Mouse (Mus musculus) CD4-positive helper T cell, adult 2 months (primary cell): Measurements from ENCODE around the gene Slc39a11.

ENCODE experiments used
- DNase-seq: peaks from one replicate; pipeline ENCODE4 v3.0.0-alpha.2; 2012; ENCODE audit warnings: low read depth, missing footprints, low spot score

The Slc39a11 gene

GRCm38 (mm10) chr11:113512150-113512549 lies 137.7 kb downstream of the Slc39a11 start:
- DNase-seq = peak; percentile 24

- no peak for DNase-seq
Measured at GRCm38 (mm10) chr11:113510969-113511625, 138.8 kb downstream of the Slc39a11 start.

GRCm38 (mm10) chr11:113510249-113510648 lies 139.6 kb downstream of the Slc39a11 start:
- DNase-seq = peak; percentile 33

- peak; percentile 17 for DNase-seq
Measured at GRCm38 (mm10) chr11:113507716-113508480, 142.0 kb downstream of the Slc39a11 start.

- no peak for DNase-seq
Measured at GRCm38 (mm10) chr11:113505551-113506160, 144.2 kb downstream of the Slc39a11 start.

GRCm38 (mm10) chr11:113504459-113505062 lies 145.3 kb downstream of the Slc39a11 start:
- no peak for DNase-seq

GRCm38 (mm10) chr11:113502968-113503367 lies 146.9 kb downstream of the Slc39a11 start:
- no peak for DNase-seq

- no peak for DNase-seq
Measured at GRCm38 (mm10) chr11:113500631-113501305, 149.1 kb downstream of the Slc39a11 start.

GRCm38 (mm10) chr11:113498889-113499288 lies 151.0 kb downstream of the Slc39a11 start:
- peak; percentile 60 for DNase-seq

- DNase-seq = no peak
Measured at GRCm38 (mm10) chr11:113494021-113494546, 155.8 kb downstream of the Slc39a11 start.

- DNase-seq = no peak
Measured at GRCm38 (mm10) chr11:113490530-113491520, 159.1 kb downstream of the Slc39a11 start.

GRCm38 (mm10) chr11:113487603-113488335 lies 162.1 kb downstream of the Slc39a11 start:
- DNase-seq = no peak

- DNase-seq = no peak
Measured at GRCm38 (mm10) chr11:113484037-113484436, 165.8 kb downstream of the Slc39a11 start.

- no peak for DNase-seq
Measured at GRCm38 (mm10) chr11:113477550-113477949, 172.3 kb downstream of the Slc39a11 start.

- no peak for DNase-seq
Measured at GRCm38 (mm10) chr11:113476720-113477119, 173.2 kb downstream of the Slc39a11 start.

GRCm38 (mm10) chr11:113475491-113475890 lies 174.4 kb downstream of the Slc39a11 start:
- DNase-seq = no peak

- DNase-seq = no peak
Measured at GRCm38 (mm10) chr11:113473998-113474534, 175.8 kb downstream of the Slc39a11 start.

- DNase-seq = no peak
Measured at GRCm38 (mm10) chr11:113471936-113472335, 177.9 kb downstream of the Slc39a11 start.
